In the genomic region with DNA sequence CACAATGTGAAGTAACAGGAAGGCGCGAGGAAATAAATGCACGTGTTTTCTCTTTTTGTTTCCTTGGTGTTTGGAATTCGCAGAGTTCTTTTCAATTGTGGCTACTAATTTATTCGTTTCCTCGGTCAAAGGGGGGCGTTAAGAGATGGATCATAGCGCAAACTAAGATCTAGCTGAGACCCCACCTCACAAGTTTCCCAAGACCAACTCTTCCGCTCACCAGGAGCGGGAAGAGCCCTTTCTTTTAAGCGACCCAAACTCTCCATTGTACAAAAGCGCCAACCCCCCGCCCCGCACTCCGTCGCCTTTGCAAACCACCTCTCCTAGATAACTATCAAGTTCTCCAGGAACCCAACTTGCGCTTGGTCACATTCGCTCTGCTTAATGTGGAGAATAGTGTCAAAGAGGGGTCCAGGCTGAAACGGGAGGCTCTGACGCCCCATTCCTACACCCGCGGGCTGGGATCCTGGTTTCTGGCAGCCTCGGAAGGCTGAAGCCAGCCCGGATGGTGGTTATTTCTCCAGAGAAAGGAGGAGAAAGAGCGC, we compare ENCODE assay signal across 8 mouse cellular contexts. TPM values are rescaled to one million over a fixed set of nuclear protein-coding genes. Genes with fewer than 3 reads are reported as not detected.
DNase-seq lines count a peak whose midpoint lies in the region; ATAC-seq and TF ChIP-seq lines count a peak whose summit lies in the region.

No protein-coding gene starts in this region.

- H3K27ac ChIP-seq in gastrocnemius, adult 2 months = no peak overlapping the region
- no peak overlapping the region for H3K27ac ChIP-seq in heart, embryonic 14.5 days (replicated peaks in 1 of 2; ENCODE audit: control insufficient read depth in 1 of 2, insufficient read depth in 1 of 2, low read depth in 2 of 2, low read length in 2 of 2)
- no peak overlapping the region for H3K27ac ChIP-seq in liver, embryonic 16.5 days (ENCODE audit: low read length)

- no peak for DNase-seq in gastrocnemius, adult 2 months
- no peak for DNase-seq in gastrocnemius, adult 8-10 months (ENCODE audit: low spot score in 2 of 2)
- peak; percentile 71 for DNase-seq in Muller cell, postnatal 12 days (ENCODE audit: inconsistent ontology term)
- DNase-seq in thymus, postnatal 14 days = no peak
- DNase-seq in lung, postnatal 36 days = no peak

- H3K27me3 ChIP-seq in heart, embryonic 14.5 days (ENCODE audit: control insufficient read depth, insufficient read depth, low read length) = peaks cover 76% of the 10 kb centered on the region
- peaks cover 64% of the 10 kb centered on the region for H3K27me3 ChIP-seq in liver, embryonic 16.5 days (ENCODE audit: control insufficient read depth, insufficient read depth, low read depth, low read length)

- H3K9ac ChIP-seq in heart, embryonic 14.5 days (ENCODE audit: low read length) = no peak overlapping the region
- no peak overlapping the region for H3K9ac ChIP-seq in liver, embryonic 16.5 days (ENCODE audit: low read depth, low read length)

- ATAC-seq in heart, embryonic 14.5 days (ENCODE audit: insufficient number of reproducible peaks, insufficient read depth, low FRiP score, low read depth) = no peak
- no peak for ATAC-seq in liver, embryonic 16.5 days (ENCODE audit: low read depth)
- no peak for ATAC-seq in granulocyte monocyte progenitor cell, adult 5-6 weeks (replicated peaks; ENCODE audit: poor library complexity, severe bottlenecking)

- peak overlapping the region; percentile 75 for H3K4me3 ChIP-seq in gastrocnemius, adult 2 months
- H3K4me3 ChIP-seq in heart, embryonic 14.5 days (ENCODE audit: control insufficient read depth in 1 of 2, insufficient read depth in 1 of 2, low read depth in 1 of 2, low read length in 2 of 2) = peak overlapping the region; percentile 50 to 58
- H3K4me3 ChIP-seq in liver, embryonic 16.5 days (ENCODE audit: low read depth, low read length) = no peak overlapping the region

- no peaks in the 10 kb centered on the region for H3K36me3 ChIP-seq in heart, embryonic 14.5 days (ENCODE audit: control insufficient read depth, insufficient read depth, low read length)
- H3K36me3 ChIP-seq in liver, embryonic 16.5 days (ENCODE audit: control insufficient read depth, insufficient read depth) = no peaks in the 10 kb centered on the region

- intact Hi-C loops in gastrocnemius, adult 2 months (cut with DNase I) = no loop called here

- no peaks in the 10 kb centered on the region for H3K9me3 ChIP-seq in heart, embryonic 14.5 days (ENCODE audit: control insufficient read depth, low read length)
- H3K9me3 ChIP-seq in liver, embryonic 16.5 days (replicated peaks; ENCODE audit: control insufficient read depth, low read length) = no peaks in the 10 kb centered on the region

- WGBS in heart, embryonic 14.5 days = under 1% methylated on average over 25 of the region's 25 CpGs
- under 1% methylated on average over 25 of the region's 25 CpGs for WGBS in liver, embryonic 16.5 days (ENCODE audit: insufficient replicate concordance)

- peaks cover 10 to 21% of the 10 kb centered on the region in 2 experiments for H3K4me1 ChIP-seq in heart, embryonic 14.5 days (ENCODE audit: control insufficient read depth in 2 of 2, insufficient read depth in 2 of 2, low read length in 2 of 2)
- H3K4me1 ChIP-seq in liver, embryonic 16.5 days (ENCODE audit: control insufficient read depth, low read depth, low read length) = no peaks in the 10 kb centered on the region

- no peak for TF ChIP-seq CTCF in gastrocnemius, adult 2 months (IDR thresholded peaks at IDR 0.05)

- peak overlapping the region; percentile 96 for H3K4me2 ChIP-seq in heart, embryonic 14.5 days (ENCODE audit: low read length)
- 0 out of 2 replicates have a peak overlapping the region, but pooled peaks have one; percentile 39 for H3K4me2 ChIP-seq in liver, embryonic 16.5 days (ENCODE audit: low read depth, low read length)

RNA-seq across cellular contexts. Expression of gene Npas3, which starts 0.9 kb away (rescaled TPM):
- total RNA-seq in gastrocnemius, adult 2 months (2021) = under 1 TPM in 1 of 2 experiments, not detected in 1; 0.22 TPM
- total RNA-seq in gastrocnemius, adult 8-10 months (2022) = under 1 TPM in 1 of 4 experiments, not detected in 3; 0.07 TPM
- 1.3 and 3.9 TPM in 2 replicates for polyA plus RNA-seq in heart, embryonic 14.5 days (2014; fragmentation: Nextera tagmentation; extraction: Ambion mirVana)
- polyA plus RNA-seq in liver, embryonic 16.5 days (2015; fragmentation: Nextera tagmentation; extraction: Ambion mirVana) = 0.12 and 0.26 TPM in 2 replicates
- not detected in 2 replicates for total RNA-seq in granulocyte monocyte progenitor cell, adult 5-6 weeks (2014; fragmentation: Nextera tagmentation)
- total RNA-seq in granulocyte monocyte progenitor cell, adult 5-6 weeks (2017) = 0.04 and 14.0 TPM in 2 replicates
